Mouse (Mus musculus) ES-E14 (cell line): ENCODE results near the gene Gipc3.

ENCODE experiments used
- CHD2 ChIP-seq: IDR thresholded peaks from 2 replicates; pipeline ENCODE4 v1.6.1; 2014; ENCODE audit warnings: mild to moderate bottlenecking, low read depth, low read length, inconsistent platforms
- MAFK ChIP-seq: IDR thresholded peaks from 2 replicates; pipeline ENCODE4 v1.6.1; 2014; ENCODE audit warnings: mild to moderate bottlenecking, low read depth, low read length, inconsistent platforms; ENCODE audit not compliant: insufficient read depth
- ZC3H11A ChIP-seq: IDR thresholded peaks from 2 replicates; pipeline ENCODE4 v1.6.1; 2012; ENCODE audit warnings: low read depth, mild to moderate bottlenecking, inconsistent platforms, low read length, borderline replicate concordance
- ZNF384 ChIP-seq: IDR thresholded peaks from 2 replicates; pipeline ENCODE4 v1.6.1; 2012; ENCODE audit warnings: low read depth, low read length, inconsistent platforms

GRCm38 (mm10) chr10:81378553-81379182 is 35.6 kb upstream of the Gipc3 start:
- TF ChIP-seq ZC3H11A (no peak), ZNF384 (no peak), MAFK (no peak), CHD2 (no peak)
